Comparison of ENCODE assay signal across 8 mouse cellular contexts in genomic region chr13:64432017-64432995, GRCm38 (mm10). TPM values are rescaled to one million over a fixed set of nuclear protein-coding genes. Genes with fewer than 3 reads are reported as not detected.
DNase-seq lines count a peak whose midpoint lies in the region; ATAC-seq and TF ChIP-seq lines count a peak whose summit lies in the region.

TSS of gene Cdk20 (plus strand) at chr13:64432314.

- no peaks in the 10 kb centered on the region for H3K27me3 ChIP-seq in CH12.LX (replicated peaks)
- no peaks in the 10 kb centered on the region for H3K27me3 ChIP-seq in forebrain, embryonic 11.5 days (ENCODE audit: control insufficient read depth, insufficient read depth, low read length)
- no peaks in the 10 kb centered on the region for H3K27me3 ChIP-seq in heart, embryonic 16.5 days (ENCODE audit: control insufficient read depth, insufficient read depth, low read length)
- H3K27me3 ChIP-seq in liver, embryonic 15.5 days = no peaks in the 10 kb centered on the region
- no peaks in the 10 kb centered on the region for H3K27me3 ChIP-seq in neural tube, embryonic 12.5 days (replicated peaks)

- peak; percentile 99 for ATAC-seq in forebrain, embryonic 11.5 days (replicated peaks; ENCODE audit: low FRiP score)
- peak; percentile 99 for ATAC-seq in heart, embryonic 16.5 days (replicated peaks; ENCODE audit: extremely low read depth, insufficient read depth, low FRiP score)
- peak; percentile 99 for ATAC-seq in liver, embryonic 15.5 days (ENCODE audit: insufficient read depth)
- ATAC-seq in neural tube, embryonic 12.5 days (ENCODE audit: low FRiP score, low read depth) = peak; percentile 99

- no peaks in the 10 kb centered on the region for H3K9me3 ChIP-seq in CH12.LX (replicated peaks; ENCODE audit: low read length)
- no peaks in the 10 kb centered on the region for H3K9me3 ChIP-seq in forebrain, embryonic 11.5 days (ENCODE audit: control insufficient read depth, low read length)
- H3K9me3 ChIP-seq in heart, embryonic 16.5 days (replicated peaks; ENCODE audit: control insufficient read depth, low read length) = no peaks in the 10 kb centered on the region
- no peaks in the 10 kb centered on the region for H3K9me3 ChIP-seq in liver, embryonic 15.5 days (replicated peaks)
- H3K9me3 ChIP-seq in neural tube, embryonic 12.5 days = no peaks in the 10 kb centered on the region

- TF ChIP-seq POLR2A in CH12.LX (IDR thresholded peaks at IDR 0.05; ENCODE audit: low read depth, low read length) = no peak

- peak within 1 kb of the TSS in 2 of 3 experiments; percentile 39 to 55 for H3K4me3 ChIP-seq in CH12.LX (replicated peaks in 1 of 3; ENCODE audit: low read depth in 2 of 3, low read length in 2 of 3, poor library complexity in 1 of 3)
- H3K4me3 ChIP-seq in forebrain, embryonic 11.5 days (ENCODE audit: low read depth, low read length) = peak within 1 kb of the TSS; percentile 58
- H3K4me3 ChIP-seq in heart, embryonic 16.5 days (ENCODE audit: low read length) = peak within 1 kb of the TSS; percentile 78
- H3K4me3 ChIP-seq in liver, embryonic 15.5 days (replicated peaks) = peak within 1 kb of the TSS; percentile 76
- peak within 1 kb of the TSS; percentile 55 for H3K4me3 ChIP-seq in neural tube, embryonic 12.5 days

- dilution Hi-C loops in CH12.LX (cut with MboI; ENCODE audit: extremely low pct_ligation_motif_present, extremely low pct_unique_long_range_greater_than_20kb, low sequenced_read_pairs) = no loop called here

- in situ Hi-C loops in CH12.LX (cut with MboI; ENCODE audit: low pct_ligation_motif_present, low pct_unique_long_range_greater_than_20kb, low sequenced_read_pairs) = no loop called here

- H3K27ac ChIP-seq in CH12.LX (ENCODE audit: insufficient read depth, low read depth) = no peak within 1 kb of the TSS
- peak within 1 kb of the TSS; percentile 88 for H3K27ac ChIP-seq in forebrain, embryonic 11.5 days (ENCODE audit: low read depth, low read length)
- H3K27ac ChIP-seq in heart, embryonic 16.5 days (ENCODE audit: low read length) = peak within 1 kb of the TSS; percentile 86
- peak within 1 kb of the TSS; percentile 78 for H3K27ac ChIP-seq in liver, embryonic 15.5 days (replicated peaks)
- H3K27ac ChIP-seq in neural tube, embryonic 12.5 days = peak within 1 kb of the TSS; percentile 76

- no peak for TF ChIP-seq EP300 in CH12.LX (IDR thresholded peaks at IDR 0.05; ENCODE audit: low read length)

- H3K4me2 ChIP-seq in CH12.LX (ENCODE audit: insufficient read depth, low read depth, poor library complexity, severe bottlenecking) = no peak within 1 kb of the TSS
- H3K4me2 ChIP-seq in forebrain, embryonic 11.5 days (ENCODE audit: low read depth, low read length, severe bottlenecking) = peak within 1 kb of the TSS; percentile 75
- H3K4me2 ChIP-seq in heart, embryonic 16.5 days (ENCODE audit: low read depth, low read length) = peak within 1 kb of the TSS; percentile 81
- peak within 1 kb of the TSS; percentile 96 for H3K4me2 ChIP-seq in liver, embryonic 15.5 days
- H3K4me2 ChIP-seq in neural tube, embryonic 12.5 days (replicated peaks) = peak within 1 kb of the TSS; percentile 69

- H3K4me1 ChIP-seq in CH12.LX (ENCODE audit: control insufficient read depth in 1 of 2, insufficient read depth in 2 of 2) = 0 out of 4 replicates have a peak, but pooled peaks cover 0 to 6% of the 10 kb centered on the region in 2 experiments
- H3K4me1 ChIP-seq in forebrain, embryonic 11.5 days (replicated peaks; ENCODE audit: control insufficient read depth, insufficient read depth, low read length) = 0 out of 2 replicates have a peak, but pooled peaks cover 7% of the 10 kb centered on the region
- H3K4me1 ChIP-seq in heart, embryonic 16.5 days (ENCODE audit: control insufficient read depth, insufficient read depth, low read length) = peaks cover 9% of the 10 kb centered on the region
- peaks cover 20% of the 10 kb centered on the region for H3K4me1 ChIP-seq in liver, embryonic 15.5 days (replicated peaks)
- H3K4me1 ChIP-seq in neural tube, embryonic 12.5 days = peaks cover 9% of the 10 kb centered on the region; the same call in 1 of the 2 replicates

- H3K9ac ChIP-seq in CH12.LX (ENCODE audit: insufficient read depth, low read depth) = no peak within 1 kb of the TSS
- peak within 1 kb of the TSS; percentile 70 for H3K9ac ChIP-seq in forebrain, embryonic 11.5 days (ENCODE audit: low read length)
- H3K9ac ChIP-seq in heart, embryonic 16.5 days (ENCODE audit: low read length) = peak within 1 kb of the TSS; percentile 69
- peak within 1 kb of the TSS; percentile 64 for H3K9ac ChIP-seq in liver, embryonic 15.5 days
- H3K9ac ChIP-seq in neural tube, embryonic 12.5 days = peak within 1 kb of the TSS; percentile 68

- DNase-seq in CH12.LX (ENCODE audit: extremely low read depth) = peak; percentile 84
- peak; percentile 87 for DNase-seq in c-Kit-positive CD71-positive TER-119-negative erythroid progenitor cells, embryonic 14.5 days (ENCODE audit: low read depth)
- peak; percentile 92 for DNase-seq in forebrain, embryonic 11.5 days (ENCODE audit: low spot score)
- DNase-seq in kidney, postnatal 36 days = peak; percentile 90 to 96
- DNase-seq in telencephalon, adult 2 months (ENCODE audit: low read depth, low spot score) = peak; percentile 99

- under 1% methylated on average over 57 of the region's 57 CpGs for WGBS in forebrain, embryonic 11.5 days
- under 1% methylated on average over 57 of the region's 57 CpGs for WGBS in heart, embryonic 16.5 days
- under 1% methylated on average over 57 of the region's 57 CpGs for WGBS in liver, embryonic 15.5 days (ENCODE audit: insufficient replicate concordance)
- WGBS in neural tube, embryonic 12.5 days = under 1% methylated on average over 57 of the region's 57 CpGs

- H3K36me3 ChIP-seq in CH12.LX (replicated peaks in 1 of 2; ENCODE audit: control insufficient read depth in 1 of 2, insufficient read depth in 1 of 2, low read length in 1 of 2) = no peaks in the 10 kb centered on the region
- H3K36me3 ChIP-seq in forebrain, embryonic 11.5 days (ENCODE audit: control insufficient read depth, insufficient read depth, low read length) = no peaks in the 10 kb centered on the region
- no peaks in the 10 kb centered on the region for H3K36me3 ChIP-seq in heart, embryonic 16.5 days (ENCODE audit: control insufficient read depth, insufficient read depth)
- no peaks in the 10 kb centered on the region for H3K36me3 ChIP-seq in liver, embryonic 15.5 days (replicated peaks)
- H3K36me3 ChIP-seq in neural tube, embryonic 12.5 days = no peaks in the 10 kb centered on the region

- no peak for TF ChIP-seq RAD21 in CH12.LX (IDR thresholded peaks at IDR 0.05; ENCODE audit: low read depth, low read length)

- TF ChIP-seq CTCF in CH12.LX (conservative IDR thresholded peaks at IDR 0.05 in 1 of 2, IDR thresholded peaks at IDR 0.05 in 1 of 2; ENCODE audit: low read depth in 2 of 2, low read length in 2 of 2) = peak in 1 of 2 experiments; percentile 17; a peak in 1 of 4 replicates

- H3K79me2 ChIP-seq in CH12.LX (replicated peaks; ENCODE audit: control insufficient read depth, extremely low read depth, insufficient read depth, poor library complexity, severe bottlenecking) = no peaks in the 10 kb centered on the region

TF ChIP-seq in CH12.LX, 34 proteins besides CTCF, POLR2A, EP300 and RAD21:
- TF ChIP-seq ZNF384 (IDR thresholded peaks at IDR 0.05; ENCODE audit: low read depth, low read length) = no peak
- peak; percentile 56 for TF ChIP-seq USF2 (conservative IDR thresholded peaks at IDR 0.05; ENCODE audit: low read depth, low read length)
- TF ChIP-seq USF1 (IDR thresholded peaks at IDR 0.05; ENCODE audit: low read depth, low read length) = peak; percentile 68
- no peak for TF ChIP-seq TBP (conservative IDR thresholded peaks at IDR 0.05; ENCODE audit: low read depth, low read length)
- TF ChIP-seq TCF12 (IDR thresholded peaks at IDR 0.05; ENCODE audit: low read depth, low read length) = no peak
- no peak for TF ChIP-seq UBTF (IDR thresholded peaks at IDR 0.05; ENCODE audit: low read depth, low read length)
- TF ChIP-seq IRF4 (IDR thresholded peaks at IDR 0.05; ENCODE audit: low read depth, low read length) = no peak
- TF ChIP-seq GABPA (IDR thresholded peaks at IDR 0.05; ENCODE audit: insufficient replicate concordance, low read depth, low read length) = no peak
- TF ChIP-seq ZKSCAN1 (IDR thresholded peaks at IDR 0.05; ENCODE audit: borderline replicate concordance, low read depth, low read length) = no peak
- TF ChIP-seq KAT2A (IDR thresholded peaks at IDR 0.05; ENCODE audit: insufficient replicate concordance, low read length) = no peak
- peak; percentile 75; the same call in 1 of the 2 replicates for TF ChIP-seq MAX (IDR thresholded peaks at IDR 0.05; ENCODE audit: low read length)
- TF ChIP-seq ZC3H11A (IDR thresholded peaks at IDR 0.05; ENCODE audit: low read depth, low read length) = no peak
- TF ChIP-seq SIN3A (IDR thresholded peaks at IDR 0.05; ENCODE audit: low read length) = no peak
- no peak for TF ChIP-seq MYC (IDR thresholded peaks at IDR 0.05; ENCODE audit: low read depth, low read length)
- no peak for TF ChIP-seq MXI1 (IDR thresholded peaks at IDR 0.05; ENCODE audit: low read depth, low read length)
- TF ChIP-seq E2F4 (IDR thresholded peaks at IDR 0.05; ENCODE audit: insufficient replicate concordance, low read depth, low read length) = no peak
- no peak for TF ChIP-seq NRF1 (IDR thresholded peaks at IDR 0.05; ENCODE audit: low read depth, low read length)
- TF ChIP-seq ZMIZ1 (IDR thresholded peaks at IDR 0.05; ENCODE audit: low read depth, low read length) = no peak
- no peak for TF ChIP-seq BHLHE40 (IDR thresholded peaks at IDR 0.05; ENCODE audit: low read depth, low read length)

RNA-seq across cellular contexts. Expression of gene Cdk20, which starts in this region (rescaled TPM):
- total RNA-seq in CH12.LX (2012; rRNA removed) (0.21 and 0.29 TPM in 2 replicates), CH12.LX (2014; rRNA removed) (1.2 and 1.5 TPM in 2 replicates)
- 1.5 and 2.2 TPM in 2 replicates for polyA plus RNA-seq in CH12.LX (2012; ENCODE audit: insufficient read length, low read depth)
- 9.4 and 9.5 TPM in 2 replicates for polyA plus RNA-seq in forebrain, embryonic 11.5 days (2014; fragmentation: Nextera tagmentation; extraction: Ambion mirVana)
- polyA plus RNA-seq in heart, embryonic 16.5 days (2015; fragmentation: Nextera tagmentation; extraction: Ambion mirVana) = 10.0 and 12.6 TPM in 2 replicates
- 3.4 and 5.1 TPM in 2 replicates for polyA plus RNA-seq in liver, embryonic 15.5 days (2015; fragmentation: Nextera tagmentation; extraction: Ambion mirVana)
- 11.4 and 12.2 TPM in 2 replicates for polyA plus RNA-seq in neural tube, embryonic 12.5 days (2016; fragmentation: Nextera tagmentation; extraction: Ambion mirVana)
